Mouse (Mus musculus) G1E (cell line): ENCODE data around the gene Klk1b9.

ENCODE experiments used
- CTCF ChIP-seq: IDR thresholded peaks from 2 replicates; pipeline ENCODE4 v1.5.1; 2012; ENCODE audit warnings: low read depth, low read length, inconsistent platforms, mixed read lengths
- GATA2 ChIP-seq: IDR thresholded peaks from 2 replicates; pipeline ENCODE4 v1.6.1; 2012; ENCODE audit warnings: low read depth, low read length, inconsistent platforms, borderline replicate concordance

GRCm38 (mm10) chr7:44004847-44005246 lies 29.0 kb downstream of the Klk1b9 start:
- TF ChIP-seq CTCF (no peak), GATA2 (no peak)
